Mouse (Mus musculus): ENCODE measurements around the gene Slc38a11. TPM values are rescaled to one million over a fixed set of nuclear protein-coding genes. Genes with fewer than 3 reads are reported as not detected.

Slc38a11 gene
- total RNA-seq, 4 experiments from 2014 or later, result 0.48 to 0.94 (median 0.58) TPM

Small RNA genes lying within 50 kb of the gene (microRNA-seq; reads per million reads assigned to microRNA genes)
- not detected for gene Mir6337

Other genes starting within 250 kb of the Slc38a11 start
- gene Cobll1, start 124.6 kb downstream of the Slc38a11 start, total RNA-seq (2022), result 1 to 10 TPM; 4.0 to 5.1 (median 4.4) TPM
- gene Scn3a, start 203.6 kb upstream of the Slc38a11 start, total RNA-seq (2022), result under 1 TPM; 0.02 to 0.36 (median 0.15) TPM

Data from gastrocnemius, adult 8-10 months (tissue).